24 mouse cellular contexts compared by ENCODE assay signal in the genomic region with DNA sequence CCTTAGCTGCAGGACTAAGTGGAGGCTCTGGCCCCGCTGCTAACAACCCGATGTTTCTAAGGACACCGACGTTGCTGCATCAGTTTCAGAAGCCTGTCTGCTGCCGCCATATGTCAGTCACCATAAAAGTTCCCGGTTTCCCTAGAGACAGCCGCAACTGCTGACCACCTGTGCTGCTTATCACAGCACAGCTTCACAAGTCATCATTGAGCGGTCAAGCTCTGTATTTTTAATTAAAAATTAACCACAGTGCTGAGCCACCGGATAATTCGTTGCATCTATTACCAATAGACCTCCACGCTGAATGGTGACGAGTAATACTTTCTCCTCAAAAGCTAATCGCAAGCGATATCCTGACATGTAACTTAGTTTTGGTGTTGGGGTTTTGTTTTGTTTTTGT.
"Had no signal": no experiment of that assay in that cellular context is flagged by ENCODE, and none has a peak within 500 bp of the region (broad histone marks: within the 10 kb centered on the region; RNA-seq: fewer than 3 reads in every experiment).

No protein-coding gene starts in this region.

- ATAC-seq: hindbrain, postnatal 0 days had no signal

- DNase-seq: gastrocnemius, postnatal 14 days; gastrocnemius, postnatal 36 days; heart, adult 11 months; heart, adult 2 months; heart, postnatal 14 days; heart, postnatal 36 days; kidney, adult 18-20 months; kidney, adult 9 months; kidney, postnatal 10 days; kidney, postnatal 4 days; layer of hippocampus, adult 9-11 months; layer of hippocampus, postnatal 36 days; left cerebral cortex, postnatal 4 days had no signal

- H3K9ac ChIP-seq: heart, embryonic 13.5 days; heart, embryonic 15.5 days; hindbrain, embryonic 13.5 days; hindbrain, embryonic 15.5 days; kidney, embryonic 15.5 days; limb, embryonic 13.5 days; limb, embryonic 15.5 days; liver, embryonic 14.5 days had no signal

- H3K9me3 ChIP-seq: heart, embryonic 15.5 days; hindbrain, embryonic 13.5 days; hindbrain, embryonic 15.5 days; kidney, embryonic 15.5 days; limb, embryonic 13.5 days; limb, embryonic 15.5 days had no signal

- H3K27ac ChIP-seq: heart, adult 2 months; heart, embryonic 13.5 days; heart, embryonic 15.5 days; hindbrain, embryonic 13.5 days; hindbrain, embryonic 15.5 days; hindbrain, postnatal 0 days; kidney, embryonic 15.5 days; limb, embryonic 13.5 days; limb, embryonic 15.5 days; liver, embryonic 14.5 days had no signal

- H3K36me3 ChIP-seq: heart, embryonic 13.5 days; heart, embryonic 15.5 days; hindbrain, embryonic 13.5 days; hindbrain, embryonic 15.5 days; kidney, embryonic 15.5 days; limb, embryonic 13.5 days; limb, embryonic 15.5 days had no signal

- H3K27me3 ChIP-seq: heart, embryonic 13.5 days; heart, embryonic 15.5 days; hindbrain, embryonic 13.5 days; hindbrain, embryonic 15.5 days; kidney, embryonic 15.5 days; limb, embryonic 13.5 days; limb, embryonic 15.5 days had no signal

- H3K4me3 ChIP-seq: heart, adult 2 months; heart, embryonic 13.5 days; heart, embryonic 15.5 days; hindbrain, embryonic 13.5 days; hindbrain, embryonic 15.5 days; kidney, embryonic 15.5 days; limb, embryonic 13.5 days; limb, embryonic 15.5 days had no signal

- H3K4me1 ChIP-seq: hindbrain, embryonic 13.5 days; hindbrain, embryonic 15.5 days had no signal

- H3K4me2 ChIP-seq: heart, embryonic 11.5 days; heart, embryonic 13.5 days; heart, embryonic 15.5 days; hindbrain, embryonic 13.5 days; hindbrain, embryonic 15.5 days; kidney, embryonic 15.5 days; limb, embryonic 13.5 days; limb, embryonic 15.5 days; liver, embryonic 11.5 days had no signal
